ENCODE assay signal across 16 mouse cellular contexts in genomic region chr4:70011491-70012219, GRCm38 (mm10).
DNase-seq lines count a peak whose midpoint lies in the region; ATAC-seq and TF ChIP-seq lines count a peak whose summit lies in the region.
"Had no signal": no experiment of that assay in that cellular context is flagged by ENCODE, and none has a peak within 500 bp of the region (broad histone marks: within the 10 kb centered on the region; RNA-seq: fewer than 3 reads in every experiment).

No protein-coding gene starts in this region.

- no peak for TF ChIP-seq CTCF in stomach, postnatal 0 days (IDR thresholded peaks at IDR 0.05; ENCODE audit: low read depth)

- H3K4me2 ChIP-seq in stomach, embryonic 14.5 days (replicated peaks; ENCODE audit: low read depth, low read length) = no peak overlapping the region
- no peak overlapping the region for H3K4me2 ChIP-seq in stomach, postnatal 0 days (replicated peaks; ENCODE audit: low read depth)
- no peak overlapping the region for H3K4me2 ChIP-seq in limb, embryonic 15.5 days
- H3K4me2 ChIP-seq: embryonic facial prominence, embryonic 12.5 days; liver, embryonic 12.5 days; lung, embryonic 15.5 days had no signal

- no peak overlapping the region for H3K27ac ChIP-seq in stomach, embryonic 14.5 days (ENCODE audit: low read length)
- no peak overlapping the region for H3K27ac ChIP-seq in stomach, postnatal 0 days (replicated peaks)
- no peak overlapping the region for H3K27ac ChIP-seq in limb, embryonic 15.5 days
- H3K27ac ChIP-seq: embryonic facial prominence, embryonic 12.5 days; liver, embryonic 12.5 days; lung, embryonic 15.5 days had no signal

- H3K9ac ChIP-seq in stomach, embryonic 14.5 days (replicated peaks; ENCODE audit: low read depth, low read length) = no peak overlapping the region
- H3K9ac ChIP-seq in stomach, postnatal 0 days (ENCODE audit: low read length) = no peak overlapping the region
- no peak overlapping the region for H3K9ac ChIP-seq in limb, embryonic 15.5 days
- H3K9ac ChIP-seq: embryonic facial prominence, embryonic 12.5 days; liver, embryonic 12.5 days; lung, embryonic 15.5 days had no signal

- no peaks in the 10 kb centered on the region for H3K9me3 ChIP-seq in stomach, embryonic 14.5 days (ENCODE audit: control insufficient read depth, low read depth, low read length)
- no peaks in the 10 kb centered on the region for H3K9me3 ChIP-seq in stomach, postnatal 0 days (ENCODE audit: control insufficient read depth, low read length)
- no peaks in the 10 kb centered on the region for H3K9me3 ChIP-seq in limb, embryonic 15.5 days
- H3K9me3 ChIP-seq: embryonic facial prominence, embryonic 12.5 days; liver, embryonic 12.5 days; lung, embryonic 15.5 days had no signal

- no peaks in the 10 kb centered on the region for H3K27me3 ChIP-seq in stomach, embryonic 14.5 days (ENCODE audit: control insufficient read depth, insufficient read depth, low read length)
- no peaks in the 10 kb centered on the region for H3K27me3 ChIP-seq in stomach, postnatal 0 days (ENCODE audit: control insufficient read depth, insufficient read depth, low read length)
- H3K27me3 ChIP-seq in limb, embryonic 15.5 days = no peaks in the 10 kb centered on the region
- H3K27me3 ChIP-seq: embryonic facial prominence, embryonic 12.5 days; liver, embryonic 12.5 days; lung, embryonic 15.5 days had no signal

- DNase-seq in kidney, postnatal 10 days = peak; percentile 6
- DNase-seq in kidney, postnatal 36 days = no peak
- no peak for DNase-seq in stomach, postnatal 0 days (ENCODE audit: low spot score)
- peak; percentile 25 for DNase-seq in retina, postnatal 1 day
- no peak for DNase-seq in thymus, postnatal 4 days
- DNase-seq: cerebellum, adult 9-10 months; gastrocnemius, postnatal 14 days; kidney, adult 8-10 months; spleen, adult 18-20 months; thymus, postnatal 14 days had no signal

- H3K4me1 ChIP-seq in stomach, embryonic 14.5 days (ENCODE audit: control insufficient read depth, insufficient read depth, low read length) = no peaks in the 10 kb centered on the region
- no peaks in the 10 kb centered on the region for H3K4me1 ChIP-seq in stomach, postnatal 0 days (replicated peaks; ENCODE audit: control insufficient read depth, insufficient read depth)
- no peaks in the 10 kb centered on the region for H3K4me1 ChIP-seq in limb, embryonic 15.5 days
- H3K4me1 ChIP-seq: liver, embryonic 12.5 days; lung, embryonic 15.5 days had no signal

- H3K36me3 ChIP-seq in stomach, embryonic 14.5 days (ENCODE audit: control insufficient read depth, insufficient read depth, low read length) = no peaks in the 10 kb centered on the region
- no peaks in the 10 kb centered on the region for H3K36me3 ChIP-seq in stomach, postnatal 0 days (ENCODE audit: control insufficient read depth, insufficient read depth, low read length)
- no peaks in the 10 kb centered on the region for H3K36me3 ChIP-seq in limb, embryonic 15.5 days
- H3K36me3 ChIP-seq: embryonic facial prominence, embryonic 12.5 days; liver, embryonic 12.5 days; lung, embryonic 15.5 days had no signal

- no peak for TF ChIP-seq EP300 in stomach, postnatal 0 days (optimal IDR thresholded peaks at IDR 0.05)

- H3K4me3 ChIP-seq in stomach, embryonic 14.5 days (ENCODE audit: low read depth, low read length) = no peak overlapping the region
- H3K4me3 ChIP-seq in stomach, postnatal 0 days (ENCODE audit: low read depth, low read length) = no peak overlapping the region
- H3K4me3 ChIP-seq in limb, embryonic 15.5 days = no peak overlapping the region
- H3K4me3 ChIP-seq: embryonic facial prominence, embryonic 12.5 days; liver, embryonic 12.5 days; lung, embryonic 15.5 days had no signal

- ATAC-seq in stomach, embryonic 14.5 days (ENCODE audit: insufficient number of reproducible peaks, insufficient read depth, low FRiP score, low read depth) = peak; percentile 14; the same call in 1 of the 2 replicates
- no peak for ATAC-seq in stomach, postnatal 0 days (ENCODE audit: low FRiP score, low TSS enrichment)
- 0 out of 2 replicates have a peak, but pooled peaks have one; percentile 44 for ATAC-seq in limb, embryonic 15.5 days (ENCODE audit: insufficient number of reproducible peaks, low FRiP score, low TSS enrichment, low read depth)
- ATAC-seq in inflammation-experienced regulatory T-cells, adult 6 months = no peak
- ATAC-seq: liver, embryonic 12.5 days had no signal

- WGBS in stomach, embryonic 14.5 days = 62% methylated on average over 4 of the region's 4 CpGs
- WGBS in stomach, postnatal 0 days = 59% methylated on average over 4 of the region's 4 CpGs
- 45% methylated on average over 4 of the region's 4 CpGs for WGBS in limb, embryonic 15.5 days

Comparison
In these comparisons a context has a peak if more than half of its experiments do, and no peak if none do; other contexts are left out.
1. DNase-seq: peak in kidney, postnatal 10 days (single experiment) and retina, postnatal 1 day (single experiment); none in kidney, postnatal 36 days (0 of 2), stomach, postnatal 0 days (single experiment) and thymus, postnatal 4 days (single experiment).
2. ATAC-seq: peak in stomach, embryonic 14.5 days (single experiment) and limb, embryonic 15.5 days (single experiment); none in stomach, postnatal 0 days (single experiment) and inflammation-experienced regulatory T-cells, adult 6 months (single experiment).